Mouse (Mus musculus) kidney, embryonic 15.5 days (tissue): ENCODE measurements at regions not wholly inside any gene's neighbourhood (a gene's known extent, or its start where the extent isn't known, plus 50 kb on each side); places are given as distances from the start of the nearest gene placed in this dataset.

Experiments used
- ATAC-seq: fragments of 200-750 bp; cut with Nextera tagmentation; replicated peaks from 2 replicates; pipeline ENCODE4 v1.8.0; 2017; ENCODE audit warnings: moderate TSS enrichment; ENCODE audit not compliant: low FRiP score
- H3K27ac ChIP-seq: fragments of 300-500 bp; sonication (generic); 2 replicates; pipeline ENCODE4 v1.5.1; 2015; ENCODE audit warnings: mild to moderate bottlenecking, inconsistent platforms
- H3K27me3 ChIP-seq: fragments of 300-500 bp; sonication (generic); 2 replicates; pipeline ENCODE4 v1.6.1; 2015; ENCODE audit warnings: inconsistent platforms
- H3K36me3 ChIP-seq: fragments of 300-500 bp; sonication (generic); 2 replicates; pipeline ENCODE4 v1.6.1; 2015; ENCODE audit warnings: inconsistent platforms
- H3K4me1 ChIP-seq: fragments of 300-500 bp; sonication (generic); 2 replicates; pipeline ENCODE4 v1.6.1; 2015; ENCODE audit warnings: inconsistent platforms
- H3K4me2 ChIP-seq: fragments of 300-500 bp; sonication (generic); 2 replicates; pipeline ENCODE4 v1.6.1; 2015; ENCODE audit warnings: moderate library complexity, mild to moderate bottlenecking, inconsistent platforms
- H3K4me3 ChIP-seq: fragments of 300-500 bp; sonication (generic); replicated peaks from 2 replicates; pipeline ENCODE4 v1.5.1; 2015; ENCODE audit warnings: mild to moderate bottlenecking, inconsistent platforms
- H3K9ac ChIP-seq: fragments of 300-500 bp; sonication (generic); 2 replicates; pipeline ENCODE4 v1.6.1; 2015; ENCODE audit warnings: mild to moderate bottlenecking, inconsistent platforms
- H3K9me3 ChIP-seq: fragments of 300-500 bp; sonication (generic); replicated peaks from 2 replicates; pipeline ENCODE4 v1.6.1; 2016; ENCODE audit warnings: inconsistent platforms
- WGBS: fragments of 180-500 bp; shearing (Covaris S2); methylation state at CpG from one replicate; pipeline ENCODE4 v1.1.7; 2015; ENCODE audit warnings: mixed read lengths; 5-methylcytosine and 5-hydroxymethylcytosine counted together

GRCm38 (mm10) chr11:40561983-40562382 is 133.0 kb downstream of the Mat2b start:
- Histone ChIP-seq H3K4me3 (no peak overlapping the region), H3K27ac (no peak overlapping the region), H3K27me3 (no peaks in the 10 kb centered on the region), H3K9ac (no peak overlapping the region), H3K4me1 (no peaks in the 10 kb centered on the region), H3K9me3 (no peaks in the 10 kb centered on the region), H3K36me3 (no peaks in the 10 kb centered on the region), H3K4me2 (no peak overlapping the region)
- ATAC-seq = no peak
- 91% methylated on average over 2 of the region's 2 CpGs for WGBS

DNA sequence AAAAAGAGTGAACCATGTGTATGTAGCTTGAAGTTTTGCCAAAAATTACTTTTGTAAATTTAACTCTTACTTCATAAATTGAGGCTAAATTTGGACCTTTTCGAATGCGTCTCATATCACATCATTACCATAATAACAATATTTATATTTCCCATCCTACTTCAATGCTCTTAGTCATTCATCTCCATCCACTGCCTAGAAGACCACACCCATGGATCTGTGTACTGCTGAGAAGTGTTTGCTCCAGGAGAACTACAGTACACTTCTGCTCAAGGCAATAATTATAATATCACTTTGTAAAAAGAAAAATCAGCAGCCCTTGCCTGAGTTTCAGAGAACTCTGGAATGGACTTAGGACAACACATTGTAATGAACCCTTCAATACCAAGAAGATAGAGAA is 133.6 kb downstream of the Mat2b start:
- Histone ChIP-seq H3K9me3 (no peaks in the 10 kb centered on the region), H3K9ac (no peak overlapping the region), H3K27ac (no peak overlapping the region), H3K4me1 (no peaks in the 10 kb centered on the region), H3K4me3 (no peak overlapping the region), H3K4me2 (no peak overlapping the region), H3K27me3 (no peaks in the 10 kb centered on the region), H3K36me3 (no peaks in the 10 kb centered on the region)
- WGBS = 97% methylated on average over 2 of the region's 2 CpGs
- ATAC-seq = no peak

DNA sequence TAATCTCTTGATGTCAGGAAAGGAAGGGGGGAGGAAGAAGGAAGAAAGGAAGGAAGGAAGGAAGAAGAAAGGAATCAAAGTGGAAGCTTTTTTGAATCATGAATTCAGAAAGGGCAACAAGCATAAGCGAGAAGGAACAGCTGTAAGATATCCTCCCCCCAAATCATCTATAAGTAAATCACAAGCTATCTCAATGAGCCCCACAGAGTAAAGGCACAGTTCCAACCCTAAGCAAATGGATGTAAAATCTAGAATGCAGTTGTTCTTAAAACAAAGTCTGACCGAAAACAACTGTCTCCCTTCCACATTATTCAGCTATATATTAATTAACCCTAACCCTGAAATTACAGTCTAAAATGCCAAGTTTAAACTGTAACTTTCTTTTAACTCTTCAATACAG is 136.5 kb downstream of the Mat2b start:
- 55% methylated on average over 2 of the region's 2 CpGs for WGBS
- H3K36me3 ChIP-seq = no peaks in the 10 kb centered on the region
- H3K9ac ChIP-seq = no peak overlapping the region
- H3K4me2 ChIP-seq = no peak overlapping the region
- no peaks in the 10 kb centered on the region for H3K27me3 ChIP-seq
- H3K9me3 ChIP-seq = no peaks in the 10 kb centered on the region
- no peak overlapping the region for H3K4me3 ChIP-seq
- H3K4me1 ChIP-seq = no peaks in the 10 kb centered on the region
- H3K27ac ChIP-seq = no peak overlapping the region
- ATAC-seq = 0 out of 2 replicates have a peak, but pooled peaks have one; percentile 49

- no peak for ATAC-seq
- no peak overlapping the region for H3K27ac ChIP-seq
- 70% methylated on average over 11 of the region's 11 CpGs for WGBS
Measured at GRCm38 (mm10) chr11:40554867-40555794, 139.9 kb downstream of the Mat2b start.

GRCm38 (mm10) chr11:40552054-40552453 is 142.9 kb downstream of the Mat2b start:
- Histone ChIP-seq H3K4me1 (no peaks in the 10 kb centered on the region), H3K9me3 (no peaks in the 10 kb centered on the region), H3K27me3 (no peaks in the 10 kb centered on the region), H3K36me3 (no peaks in the 10 kb centered on the region), H3K4me2 (no peak overlapping the region), H3K27ac (no peak overlapping the region), H3K9ac (no peak overlapping the region), H3K4me3 (no peak overlapping the region)
- ATAC-seq = no peak
- WGBS = 69% methylated on average over 2 of the region's 2 CpGs

More at GRCm38 (mm10) chr11:40554867-40555794, 139.9 kb downstream of the Mat2b start:
- H3K4me3 ChIP-seq = no peak overlapping the region
- H3K36me3 ChIP-seq = no peaks in the 10 kb centered on the region
- no peak overlapping the region for H3K4me2 ChIP-seq
- H3K9me3 ChIP-seq = no peaks in the 10 kb centered on the region
- no peaks in the 10 kb centered on the region for H3K4me1 ChIP-seq
- no peaks in the 10 kb centered on the region for H3K27me3 ChIP-seq
- no peak overlapping the region for H3K9ac ChIP-seq

GRCm38 (mm10) chr11:40546596-40546995 is 148.4 kb downstream of the Mat2b start:
- ATAC-seq = no peak
- WGBS = 88% methylated on average over 2 of the region's 2 CpGs
- H3K27me3 ChIP-seq = no peaks in the 10 kb centered on the region

DNA sequence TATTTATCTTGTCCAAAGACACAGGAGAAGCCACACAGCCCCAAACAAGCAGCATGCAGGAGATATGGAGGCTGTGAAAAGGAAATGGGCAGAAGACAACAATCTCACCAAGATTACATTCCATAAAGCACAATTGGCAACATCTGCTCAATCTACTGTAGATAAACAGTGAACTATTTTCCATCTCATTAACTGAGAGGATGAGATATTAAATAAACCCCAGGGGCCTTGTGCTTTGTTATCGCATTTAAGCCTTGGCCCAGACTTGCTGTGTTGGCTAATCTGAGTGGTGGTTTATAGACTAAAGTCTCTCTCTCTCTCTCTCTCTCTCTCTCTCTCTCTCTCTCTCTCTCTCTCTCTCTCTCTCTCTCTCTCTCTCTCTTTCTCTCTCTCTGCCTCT is 149.5 kb downstream of the Mat2b start:
- H3K4me2 ChIP-seq = no peak overlapping the region
- no peaks in the 10 kb centered on the region for H3K9me3 ChIP-seq
- H3K27ac ChIP-seq = no peak overlapping the region
- ATAC-seq = no peak
- no peak overlapping the region for H3K4me3 ChIP-seq
- H3K27me3 ChIP-seq = no peaks in the 10 kb centered on the region
- 70% methylated on average over 1 of the region's 1 CpGs for whole genome bisulfite sequencing
- no peaks in the 10 kb centered on the region for H3K36me3 ChIP-seq
- H3K9ac ChIP-seq = no peak overlapping the region
- no peaks in the 10 kb centered on the region for H3K4me1 ChIP-seq

More at GRCm38 (mm10) chr11:40546596-40546995, 148.4 kb downstream of the Mat2b start:
- Histone ChIP-seq H3K27ac (no peak overlapping the region), H3K9ac (no peak overlapping the region), H3K36me3 (no peaks in the 10 kb centered on the region), H3K9me3 (no peaks in the 10 kb centered on the region), H3K4me2 (no peak overlapping the region), H3K4me1 (no peaks in the 10 kb centered on the region), H3K4me3 (no peak overlapping the region)

- H3K4me2 ChIP-seq = no peak overlapping the region
- H3K27ac ChIP-seq = no peak overlapping the region
- 17% methylated on average over 3 of the region's 3 CpGs for WGBS
- no peak for ATAC-seq
- H3K4me1 ChIP-seq = peaks cover 2% of the 10 kb centered on the region; the same call in 1 of the 2 replicates
- no peak overlapping the region for H3K4me3 ChIP-seq
- H3K9ac ChIP-seq = no peak overlapping the region
- no peaks in the 10 kb centered on the region for H3K9me3 ChIP-seq
- no peaks in the 10 kb centered on the region for H3K27me3 ChIP-seq
- H3K36me3 ChIP-seq = no peaks in the 10 kb centered on the region
Measured at GRCm38 (mm10) chr11:40540229-40540628, 154.8 kb downstream of the Mat2b start.

- no peak overlapping the region for H3K4me3 ChIP-seq
- ATAC-seq = no peak
- no peaks in the 10 kb centered on the region for H3K9me3 ChIP-seq
- no peaks in the 10 kb centered on the region for H3K36me3 ChIP-seq
- WGBS = 56% methylated on average over 11 of the region's 11 CpGs
- no peak overlapping the region for H3K27ac ChIP-seq
- no peak overlapping the region for H3K9ac ChIP-seq
- no peak overlapping the region for H3K4me2 ChIP-seq
- H3K27me3 ChIP-seq = no peaks in the 10 kb centered on the region
- H3K4me1 ChIP-seq = peaks cover 2% of the 10 kb centered on the region; the same call in 1 of the 2 replicates
Measured at GRCm38 (mm10) chr11:40539776-40540175, 155.2 kb downstream of the Mat2b start.

DNA sequence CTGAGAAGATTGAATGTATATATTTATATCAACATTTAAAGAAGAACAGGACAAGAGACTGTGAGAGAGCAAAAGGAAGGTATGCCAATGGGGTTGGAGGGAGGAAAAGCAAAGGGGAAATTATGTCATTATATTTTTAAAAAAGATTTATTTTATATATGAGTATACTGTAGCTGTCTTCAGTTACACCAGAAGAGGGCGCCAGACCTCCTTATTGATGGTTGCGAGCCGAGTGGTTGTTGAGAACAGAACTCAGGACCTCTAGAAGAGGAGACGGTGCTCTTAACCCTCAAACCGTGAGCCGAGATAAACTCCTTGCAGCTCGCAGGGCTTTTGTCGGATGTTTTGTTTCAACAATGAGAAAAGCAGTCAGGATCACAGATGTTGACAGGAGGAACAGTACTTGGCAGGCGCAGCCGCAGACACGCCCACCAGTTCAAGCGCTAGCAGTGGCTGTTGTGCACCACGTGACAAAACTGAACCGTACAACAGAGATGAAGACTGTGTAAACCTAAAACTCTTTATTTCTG is 158.7 kb downstream of the Mat2b start:
- Histone ChIP-seq H3K27ac (no peak overlapping the region), H3K36me3 (no peaks in the 10 kb centered on the region), H3K4me2 (no peak overlapping the region), H3K4me3 (no peak overlapping the region), H3K27me3 (no peaks in the 10 kb centered on the region), H3K9ac (no peak overlapping the region), H3K9me3 (no peaks in the 10 kb centered on the region), H3K4me1 (peaks cover 2% of the 10 kb centered on the region; the same call in 1 of the 2 replicates)
- 88% methylated on average over 14 of the region's 14 CpGs for WGBS
- ATAC-seq = no peak

GRCm38 (mm10) chr11:40510325-40511239 is 184.4 kb downstream of the Mat2b start:
- no peaks in the 10 kb centered on the region for H3K27me3 ChIP-seq
- WGBS = 82% methylated on average over 10 of the region's 10 CpGs
- no peak for ATAC-seq

DNA sequence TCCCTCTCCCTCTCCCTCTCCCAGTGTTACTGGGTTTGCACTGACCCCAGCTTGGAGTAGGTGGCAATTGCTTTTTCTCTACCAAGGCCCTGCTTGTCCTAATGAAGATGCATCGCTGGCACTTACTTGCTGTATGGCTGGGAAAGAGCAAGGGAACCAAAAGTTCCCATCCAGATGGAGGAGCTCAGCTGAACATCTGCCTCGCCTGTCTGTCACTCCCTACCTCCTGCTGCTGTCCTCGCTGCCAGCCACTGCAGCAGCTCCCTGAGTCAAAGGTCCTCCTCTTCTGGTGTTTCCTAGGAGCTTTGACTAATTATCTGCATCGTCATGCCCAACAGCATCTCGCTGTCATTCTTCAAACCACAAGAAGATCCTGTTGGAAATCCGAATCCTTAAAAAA is 203.4 kb downstream of the Mat2b start:
- no peaks in the 10 kb centered on the region for H3K27me3 ChIP-seq
- no peak overlapping the region for H3K27ac ChIP-seq
- no peak for ATAC-seq
- H3K9ac ChIP-seq = no peak overlapping the region
- H3K36me3 ChIP-seq = no peaks in the 10 kb centered on the region
- WGBS = 19% methylated on average over 6 of the region's 6 CpGs
- no peak overlapping the region for H3K4me2 ChIP-seq
- H3K4me1 ChIP-seq = no peaks in the 10 kb centered on the region
- no peak overlapping the region for H3K4me3 ChIP-seq
- no peaks in the 10 kb centered on the region for H3K9me3 ChIP-seq

More at GRCm38 (mm10) chr11:40510325-40511239, 184.4 kb downstream of the Mat2b start:
- H3K4me1 ChIP-seq = no peaks in the 10 kb centered on the region
- H3K4me2 ChIP-seq = no peak overlapping the region
- no peak overlapping the region for H3K4me3 ChIP-seq
- H3K9ac ChIP-seq = no peak overlapping the region
- H3K27ac ChIP-seq = no peak overlapping the region
- H3K36me3 ChIP-seq = no peaks in the 10 kb centered on the region
- H3K9me3 ChIP-seq = no peaks in the 10 kb centered on the region
